Mouse (Mus musculus): ENCODE measurements at regions not wholly inside any gene's neighbourhood (a gene's known extent, or its start where the extent isn't known, plus 50 kb on each side); places are given as distances from the start of the nearest gene placed in this dataset.

Small RNA genes lying in the stretch of these regions (microRNA-seq; reads per million reads assigned to microRNA genes)
- gene Gm26472, result 0 reads per million in 2 experiments

Measured in layer of hippocampus, postnatal 25 days (tissue).